Mouse (Mus musculus) midbrain, embryonic 14.5 days (tissue): ENCODE measurements at regions not wholly inside any gene's neighbourhood (a gene's known extent, or its start where the extent isn't known, plus 50 kb on each side); places are given as distances from the start of the nearest gene placed in this dataset.
A peak's percentile ranks its signal among the peaks of the same experiment; 100 is the strongest.

Experiments
- ATAC-seq: fragments of 200-750 bp; cut with Nextera tagmentation; 2 replicates; pipeline ENCODE4 v1.8.0; 2017; ENCODE audit warnings: moderate number of reproducible peaks, moderate library complexity; ENCODE audit not compliant: low FRiP score, low TSS enrichment
- DNase-seq: peaks from one replicate; pipeline ENCODE4 v3.0.0-alpha.2; 2015
- H3K27ac ChIP-seq: fragments of 300-500 bp; sonication (generic); replicated peaks from 2 replicates; pipeline ENCODE4 v1.5.1; 2014; ENCODE audit warnings: mild to moderate bottlenecking, low read depth, low read length, moderate library complexity
- H3K27me3 ChIP-seq: fragments of 300-500 bp; sonication (generic); 2 replicates; pipeline ENCODE4 v1.6.1; 2014; ENCODE audit warnings: low read length, control low read depth, mixed read lengths; ENCODE audit not compliant: control insufficient read depth, insufficient read depth
- H3K36me3 ChIP-seq: fragments of 300-500 bp; sonication (generic); 2 replicates; pipeline ENCODE4 v1.6.1; 2014; ENCODE audit warnings: low read length, control low read depth; ENCODE audit not compliant: control insufficient read depth, insufficient read depth
- H3K4me1 ChIP-seq: fragments of 300-500 bp; sonication (generic); 2 replicates; pipeline ENCODE4 v1.6.1; 2014; ENCODE audit warnings: mild to moderate bottlenecking, antibody characterized with exemption, low read length, control low read depth; ENCODE audit not compliant: control insufficient read depth, insufficient read depth
- H3K4me2 ChIP-seq: fragments of 300-500 bp; sonication (generic); 2 replicates; pipeline ENCODE4 v1.6.1; 2014; ENCODE audit warnings: mild to moderate bottlenecking, low read length, moderate library complexity
- H3K4me3 ChIP-seq: fragments of 300-500 bp; sonication (generic); replicated peaks from 2 replicates; pipeline ENCODE4 v1.5.1; 2014; ENCODE audit warnings: low read depth, low read length
- H3K9ac ChIP-seq: fragments of 300-500 bp; sonication (generic); replicated peaks from 2 replicates; pipeline ENCODE4 v1.6.1; 2014; ENCODE audit warnings: mild to moderate bottlenecking, low read length, moderate library complexity
- H3K9me3 ChIP-seq: fragments of 300-500 bp; sonication (generic); 2 replicates; pipeline ENCODE4 v1.6.1; 2016; ENCODE audit warnings: low read length, control low read depth, mixed read lengths; ENCODE audit not compliant: control insufficient read depth
- WGBS: fragments of 180-500 bp; shearing (Covaris S2); extraction: QIAGEN DNeasy Blood & Tissue Kit; methylation state at CpG from one replicate; pipeline ENCODE4 v1.1.7; 2014; 5-methylcytosine and 5-hydroxymethylcytosine counted together

DNA sequence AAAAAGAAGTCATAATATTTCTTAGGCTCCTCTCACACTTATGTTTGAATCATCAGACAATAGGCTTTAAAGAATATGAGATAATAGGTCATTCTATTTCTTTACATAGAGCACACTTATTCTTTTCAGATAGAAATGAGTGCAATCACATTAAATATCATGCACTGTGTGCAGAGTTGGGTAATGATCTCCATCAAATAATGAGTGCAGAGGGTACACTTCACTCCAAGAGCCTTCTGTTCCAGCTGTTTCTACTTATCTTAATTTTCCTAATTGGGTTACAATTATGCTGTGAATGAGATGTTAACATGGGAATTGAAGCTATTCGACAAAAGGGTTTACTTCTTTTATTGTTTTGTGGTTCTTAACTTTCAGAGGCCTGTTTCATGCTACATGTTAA, 707.5 kb upstream of the Mdga2 start:
- Histone ChIP-seq H3K4me3 (no peak overlapping the region), H3K27me3 (no peaks in the 10 kb centered on the region), H3K4me1 (no peaks in the 10 kb centered on the region), H3K9me3 (no peaks in the 10 kb centered on the region), H3K9ac (no peak overlapping the region), H3K4me2 (no peak overlapping the region), H3K36me3 (no peaks in the 10 kb centered on the region), H3K27ac (no peak overlapping the region)
- 69% methylated on average over 1 of the region's 1 CpGs for WGBS
- no peak for DNase-seq
- ATAC-seq = no peak

DNA sequence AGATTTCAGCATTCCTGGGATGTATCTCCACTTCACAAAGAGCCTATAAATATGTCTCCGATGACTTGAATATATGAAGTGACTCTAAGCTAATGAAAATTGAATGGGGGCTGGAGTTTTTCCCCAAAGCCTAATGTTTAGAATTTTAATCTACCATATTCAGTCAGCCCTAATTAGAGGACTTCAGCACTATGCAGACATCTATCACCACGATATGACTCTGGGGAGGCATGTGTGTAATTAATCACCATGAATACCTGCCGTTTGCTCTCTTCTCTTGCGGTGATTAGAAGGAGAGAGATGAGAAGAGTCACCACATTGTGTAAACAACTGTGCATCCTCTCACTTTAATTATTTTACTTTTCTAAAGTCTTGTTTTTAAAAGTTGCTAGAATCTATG, 692.3 kb upstream of the Mdga2 start:
- no peak overlapping the region for H3K27ac ChIP-seq
- H3K4me3 ChIP-seq = no peak overlapping the region
- no peaks in the 10 kb centered on the region for H3K27me3 ChIP-seq
- ATAC-seq = 0 out of 2 replicates have a peak, but pooled peaks have one; percentile 34
- H3K9ac ChIP-seq = no peak overlapping the region
- WGBS = 59% methylated on average over 4 of the region's 4 CpGs
- no peaks in the 10 kb centered on the region for H3K4me1 ChIP-seq
- H3K36me3 ChIP-seq = no peaks in the 10 kb centered on the region
- peak; percentile 49 for DNase-seq
- no peaks in the 10 kb centered on the region for H3K9me3 ChIP-seq
- no peak overlapping the region for H3K4me2 ChIP-seq

DNA sequence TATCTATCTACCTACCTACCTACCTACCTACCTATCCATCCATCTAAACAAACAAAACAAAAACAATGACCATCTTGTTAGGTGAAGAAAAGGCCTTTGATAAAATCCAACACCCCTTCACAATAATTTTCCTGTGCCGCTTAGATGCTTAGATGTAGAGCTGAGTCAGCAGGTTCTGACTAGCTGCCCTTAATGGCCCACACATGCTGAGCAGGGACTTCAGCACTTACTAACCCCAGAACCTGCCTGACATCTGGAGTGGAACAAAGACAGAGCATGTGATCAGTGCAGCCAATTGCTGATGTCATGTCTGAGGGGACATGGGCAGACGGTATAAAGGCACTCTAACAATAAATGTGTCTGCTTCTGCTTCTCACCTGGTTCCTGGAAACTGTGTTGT, 664.9 kb upstream of the Mdga2 start:
- H3K27ac ChIP-seq = no peak overlapping the region
- DNase-seq (no peak), ATAC-seq (no peak)
- no peaks in the 10 kb centered on the region for H3K4me1 ChIP-seq
- H3K9me3 ChIP-seq = no peaks in the 10 kb centered on the region
- no peaks in the 10 kb centered on the region for H3K36me3 ChIP-seq
- H3K4me2 ChIP-seq = no peak overlapping the region
- WGBS = 79% methylated on average over 2 of the region's 2 CpGs
- no peak overlapping the region for H3K4me3 ChIP-seq
- H3K27me3 ChIP-seq = no peaks in the 10 kb centered on the region
- no peak overlapping the region for H3K9ac ChIP-seq

DNA sequence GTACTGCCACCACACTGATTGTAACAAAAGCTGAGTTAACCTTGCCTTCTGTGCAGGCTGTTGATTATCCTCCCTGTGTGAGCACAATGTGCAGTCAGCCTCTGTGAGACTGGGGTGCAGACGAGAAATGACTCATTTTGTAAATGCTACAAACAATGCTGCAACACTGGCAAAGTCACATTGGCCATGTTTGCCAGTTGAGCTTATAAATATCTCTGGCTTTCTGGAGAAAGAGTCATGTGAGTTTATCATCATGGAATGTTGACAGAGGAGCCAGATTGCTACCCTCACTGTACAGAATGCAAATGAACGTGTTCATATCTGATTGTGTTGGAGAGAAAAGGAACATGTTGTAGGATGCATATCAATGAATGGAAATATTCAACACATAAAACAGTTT, 640.3 kb upstream of the Mdga2 start:
- no peaks in the 10 kb centered on the region for H3K4me1 ChIP-seq
- H3K27me3 ChIP-seq = no peaks in the 10 kb centered on the region
- H3K4me3 ChIP-seq = no peak overlapping the region
- no peak overlapping the region for H3K4me2 ChIP-seq
- H3K9me3 ChIP-seq = no peaks in the 10 kb centered on the region
- DNase-seq (peak; percentile 22), ATAC-seq (no peak)
- H3K27ac ChIP-seq = 0 out of 2 replicates have a peak overlapping the region, but pooled peaks have one; percentile 8
- no peak overlapping the region for H3K9ac ChIP-seq
- WGBS = 64% methylated on average over 2 of the region's 2 CpGs
- H3K36me3 ChIP-seq = no peaks in the 10 kb centered on the region

DNA sequence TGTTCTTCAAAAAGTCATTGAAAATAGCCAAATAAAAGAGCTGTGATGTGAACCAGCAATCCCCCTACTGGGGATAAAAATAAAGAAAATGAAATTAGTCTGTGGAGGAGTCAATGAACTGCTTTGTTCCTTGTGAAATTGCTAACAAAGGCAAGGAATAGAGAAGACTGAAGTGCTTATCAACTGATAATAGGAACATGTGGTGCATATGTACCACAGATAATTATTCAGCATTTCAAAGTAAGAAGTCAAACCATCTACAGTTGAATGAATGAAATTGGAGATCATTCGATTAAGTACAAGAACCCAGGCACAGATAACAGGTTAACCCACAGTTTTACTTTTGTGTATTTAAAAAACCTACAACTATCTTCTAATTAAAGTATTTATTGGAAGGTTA, 638.4 kb upstream of the Mdga2 start:
- Histone ChIP-seq H3K27me3 (no peaks in the 10 kb centered on the region), H3K36me3 (no peaks in the 10 kb centered on the region), H3K4me1 (no peaks in the 10 kb centered on the region), H3K4me2 (no peak overlapping the region), H3K9me3 (no peaks in the 10 kb centered on the region), H3K4me3 (no peak overlapping the region), H3K27ac (no peak overlapping the region), H3K9ac (no peak overlapping the region)
- DNase-seq (no peak), ATAC-seq (no peak)
- 72% methylated on average over 1 of the region's 1 CpGs for WGBS

DNA sequence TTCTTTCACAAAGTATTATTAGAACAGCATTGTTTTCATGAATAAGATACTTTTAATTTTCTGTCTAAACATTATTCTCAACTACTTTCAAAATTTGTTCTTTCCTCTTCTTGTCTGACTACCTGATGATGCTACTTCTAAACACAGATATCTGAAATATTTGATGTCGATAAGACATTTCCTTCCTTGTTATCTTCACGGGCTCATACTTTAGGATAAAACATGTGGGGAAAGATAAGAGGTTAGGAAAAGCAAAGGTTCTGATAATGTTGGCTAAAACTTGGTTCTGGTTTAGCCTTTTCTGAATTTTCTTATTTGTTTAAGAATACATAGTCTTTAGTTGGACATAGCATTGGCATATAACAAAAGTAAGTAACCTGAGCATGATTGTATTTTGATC, 630.3 kb upstream of the Mdga2 start:
- H3K36me3 ChIP-seq = no peaks in the 10 kb centered on the region
- H3K27ac ChIP-seq = no peak overlapping the region
- no peaks in the 10 kb centered on the region for H3K9me3 ChIP-seq
- ATAC-seq (no peak), DNase-seq (no peak)
- no peak overlapping the region for H3K4me2 ChIP-seq
- WGBS = 92% methylated on average over 2 of the region's 2 CpGs
- H3K4me1 ChIP-seq = no peaks in the 10 kb centered on the region
- no peaks in the 10 kb centered on the region for H3K27me3 ChIP-seq
- no peak overlapping the region for H3K9ac ChIP-seq
- no peak overlapping the region for H3K4me3 ChIP-seq

DNA sequence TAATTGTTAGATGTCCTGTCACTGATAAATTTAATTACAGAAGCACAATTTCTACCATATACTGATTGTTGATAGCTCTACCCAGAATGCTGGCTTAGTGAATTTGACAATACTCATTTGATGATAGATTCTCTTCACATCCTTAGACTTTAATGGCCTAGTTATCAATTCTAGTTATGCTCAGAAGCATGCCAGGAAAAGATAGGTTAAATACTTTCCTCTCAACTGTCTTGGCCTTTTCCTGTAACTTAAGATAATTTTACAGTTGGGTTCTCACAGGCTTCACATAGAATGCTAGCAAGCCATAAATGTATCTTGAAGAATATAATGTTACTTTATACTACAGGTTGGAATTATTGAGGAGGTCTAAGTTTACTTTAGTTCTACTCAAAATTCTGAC, 625.2 kb upstream of the Mdga2 start:
- ATAC-seq = no peak
- no peak overlapping the region for H3K4me2 ChIP-seq

DNA sequence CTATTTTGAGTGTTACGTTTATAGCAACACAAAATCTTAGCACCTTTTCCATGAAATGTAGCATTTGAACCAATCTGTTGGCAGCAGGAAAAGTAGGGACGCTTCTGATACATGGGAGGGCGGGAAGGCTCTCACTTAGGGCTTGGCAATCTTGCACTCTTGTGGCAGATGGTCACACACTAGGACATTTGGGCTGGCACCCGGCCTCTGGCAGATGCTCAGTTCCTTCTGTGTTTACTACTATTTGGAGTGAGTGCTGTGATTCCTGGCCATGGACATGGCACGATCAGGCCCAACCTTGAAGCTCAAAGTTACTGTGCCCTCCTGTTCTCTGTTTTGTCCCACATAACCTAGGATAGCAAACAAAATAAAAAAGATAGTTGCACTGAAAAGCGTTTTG, 581.9 kb upstream of the Mdga2 start:
- H3K27ac ChIP-seq = no peak overlapping the region
- H3K27me3 ChIP-seq = no peaks in the 10 kb centered on the region
- H3K9me3 ChIP-seq = no peaks in the 10 kb centered on the region
- WGBS = 86% methylated on average over 6 of the region's 6 CpGs
- H3K36me3 ChIP-seq = no peaks in the 10 kb centered on the region
- no peak overlapping the region for H3K4me2 ChIP-seq
- no peak for ATAC-seq
- H3K9ac ChIP-seq = no peak overlapping the region
- no peak for DNase-seq
- H3K4me1 ChIP-seq = no peaks in the 10 kb centered on the region
- no peak overlapping the region for H3K4me3 ChIP-seq

More for the DNA sequence above, 625.2 kb upstream of the Mdga2 start:
- H3K36me3 ChIP-seq = no peaks in the 10 kb centered on the region
- H3K4me3 ChIP-seq = no peak overlapping the region
- H3K9ac ChIP-seq = no peak overlapping the region
- H3K9me3 ChIP-seq = no peaks in the 10 kb centered on the region
- H3K27ac ChIP-seq = no peak overlapping the region
- no peaks in the 10 kb centered on the region for H3K27me3 ChIP-seq
- DNase-seq = no peak
- no peaks in the 10 kb centered on the region for H3K4me1 ChIP-seq

DNA sequence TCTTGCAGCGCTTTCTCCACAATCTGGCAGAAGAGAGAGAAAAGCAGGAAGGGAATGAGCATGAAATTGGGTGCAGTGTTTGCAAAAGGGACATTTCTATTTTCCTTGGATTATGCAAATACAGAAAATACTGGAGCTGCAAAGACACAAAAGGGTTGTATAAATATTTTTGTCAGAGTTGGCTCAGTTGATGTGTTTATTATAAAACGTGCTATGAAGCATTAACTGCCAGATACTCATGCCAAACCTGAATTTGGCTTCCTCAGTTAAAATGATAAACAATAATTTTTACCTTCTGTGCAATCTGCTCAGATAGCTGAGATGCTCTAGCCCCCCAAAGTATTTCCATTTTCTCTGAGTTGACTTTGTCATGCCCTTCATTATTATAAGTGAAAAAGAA, 577.4 kb upstream of the Mdga2 start:
- DNase-seq (no peak), ATAC-seq (no peak)
- no peaks in the 10 kb centered on the region for H3K9me3 ChIP-seq
- no peak overlapping the region for H3K4me3 ChIP-seq
- no peaks in the 10 kb centered on the region for H3K36me3 ChIP-seq
- no peak overlapping the region for H3K9ac ChIP-seq
- H3K27me3 ChIP-seq = no peaks in the 10 kb centered on the region
- no peaks in the 10 kb centered on the region for H3K4me1 ChIP-seq
- no peak overlapping the region for H3K27ac ChIP-seq
- 54% methylated on average over 2 of the region's 2 CpGs for WGBS
- no peak overlapping the region for H3K4me2 ChIP-seq
